Mouse (Mus musculus): ENCODE measurements around the gene Timm13.

The Timm13 gene

GRCm38 (mm10) chr10:80900318-80901247 lies at the start of gene Timm13:
TSS of gene Timm13 (minus strand) at chr10:80900969.
- in situ Hi-C loops (cut with MboI, MseI), result no loop called here

- in situ Hi-C loops (cut with MboI, MseI), result no loop called here
These were observed 49.5 kb upstream of the Timm13 start for GRCm38 (mm10) chr10:80950314-80950713.

DNA sequence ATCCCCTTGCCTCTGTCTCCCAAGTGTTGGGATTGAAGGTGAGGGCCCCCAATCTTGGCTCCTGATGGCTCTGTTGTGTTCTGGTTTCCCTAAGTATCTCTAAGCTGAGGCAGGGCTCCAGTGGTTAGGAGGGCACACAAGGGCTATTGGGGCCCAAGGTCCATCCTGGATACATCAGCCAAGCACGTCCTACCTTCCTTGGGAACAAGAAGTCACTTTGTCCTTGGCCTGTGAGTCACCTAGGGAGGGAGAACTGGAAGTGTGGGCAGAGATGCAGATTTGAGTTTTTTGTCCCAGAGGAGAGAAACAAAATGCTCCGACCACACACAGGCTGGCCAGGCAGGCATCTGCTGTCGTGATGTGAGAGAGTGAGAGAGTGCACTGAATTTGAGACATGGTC lies 48.3 kb upstream of the Timm13 start:
- in situ Hi-C loops (cut with MboI, MseI), result no loop called here

- in situ Hi-C loops (cut with MboI, MseI), result no loop called here
These were observed 47.8 kb upstream of the Timm13 start for GRCm38 (mm10) chr10:80948570-80948969.

GRCm38 (mm10) chr10:80947802-80948201 lies 47.0 kb upstream of the Timm13 start:
- in situ Hi-C loops (cut with MboI, MseI), result no loop called here

- in situ Hi-C loops (cut with MboI, MseI), result no loop called here
These were observed 46.1 kb upstream of the Timm13 start for GRCm38 (mm10) chr10:80946684-80947437.

DNA sequence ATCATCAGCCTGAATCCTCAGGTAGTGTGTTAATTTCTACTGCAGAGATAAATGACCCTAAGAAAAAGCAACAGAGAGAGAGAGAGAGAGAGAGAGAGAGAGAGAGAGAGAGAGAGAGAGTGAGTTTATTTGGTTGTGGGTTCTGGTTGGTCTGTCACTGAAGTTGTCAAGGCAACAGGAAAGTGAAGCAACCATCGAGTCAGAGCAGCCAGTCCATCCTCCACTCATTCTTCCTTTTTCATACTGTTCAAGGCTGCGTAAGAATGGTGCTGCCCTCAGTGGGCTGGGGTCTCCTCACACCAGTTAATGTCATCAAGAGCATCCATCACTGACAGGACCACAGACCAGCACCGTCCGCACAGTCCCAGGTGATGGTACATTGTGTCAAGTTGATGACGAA lies 43.5 kb upstream of the Timm13 start:
- in situ Hi-C loops (cut with MboI, MseI), result no loop called here

DNA sequence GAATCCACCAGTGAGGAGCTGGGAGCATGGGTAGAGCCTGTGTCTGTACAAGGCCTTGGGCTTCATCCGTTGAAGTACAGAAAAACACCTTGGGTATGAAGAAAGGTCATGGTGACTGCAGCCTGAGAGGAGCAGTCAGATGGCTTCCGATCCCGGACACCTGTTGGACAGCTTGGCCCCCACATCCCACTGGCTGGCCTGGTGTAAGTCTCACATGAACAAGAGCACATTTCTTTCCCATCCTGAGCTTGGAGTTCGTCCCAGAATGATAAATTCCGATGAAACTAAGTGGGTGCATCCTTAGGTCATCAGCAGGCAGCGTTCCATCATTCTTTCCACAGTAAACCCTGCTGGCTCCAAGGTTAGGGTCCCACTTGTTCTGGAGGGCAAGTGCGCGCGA lies 42.9 kb upstream of the Timm13 start:
- in situ Hi-C loops (cut with MboI, MseI), result no loop called here

GRCm38 (mm10) chr10:80942919-80943318 lies 42.1 kb upstream of the Timm13 start:
- in situ Hi-C loops (cut with MboI, MseI), result no loop called here

- in situ Hi-C loops (cut with MboI, MseI), result no loop called here
These were observed 40.2 kb upstream of the Timm13 start for GRCm38 (mm10) chr10:80940988-80941347.

DNA sequence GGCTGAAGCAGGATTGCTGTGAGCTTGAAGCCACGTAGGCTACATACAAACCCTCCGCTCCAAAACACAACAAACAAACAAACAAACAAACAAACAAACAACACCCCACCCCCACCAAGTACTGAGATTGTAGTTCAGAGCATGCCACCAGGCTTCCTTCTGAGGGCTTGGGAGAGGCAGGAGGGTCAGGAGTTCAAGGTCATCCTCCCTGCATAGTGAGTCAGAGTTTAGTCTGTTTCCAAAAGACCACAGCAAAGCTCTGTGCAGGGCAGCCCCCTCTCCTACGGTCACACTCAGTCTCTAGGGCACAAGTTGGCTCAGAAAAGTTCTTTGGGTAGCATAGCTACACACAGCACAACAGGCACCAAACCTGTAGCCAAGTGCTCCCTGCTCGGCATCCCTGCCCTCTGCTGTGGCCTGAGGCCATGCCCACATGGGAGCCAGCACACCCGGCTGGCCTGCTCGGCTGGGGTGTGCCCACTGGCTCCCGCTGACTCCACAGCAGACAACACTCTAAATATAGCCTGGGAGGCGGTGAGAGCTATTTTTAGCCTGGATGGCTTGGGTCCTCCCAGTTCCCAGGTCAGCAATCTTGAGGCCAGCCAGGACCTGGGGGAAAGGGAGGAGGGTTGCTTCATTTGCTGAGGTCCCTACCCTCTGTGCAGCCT lies 39.7 kb upstream of the Timm13 start:
- in situ Hi-C loops (cut with MboI, MseI), result no loop called here

DNA sequence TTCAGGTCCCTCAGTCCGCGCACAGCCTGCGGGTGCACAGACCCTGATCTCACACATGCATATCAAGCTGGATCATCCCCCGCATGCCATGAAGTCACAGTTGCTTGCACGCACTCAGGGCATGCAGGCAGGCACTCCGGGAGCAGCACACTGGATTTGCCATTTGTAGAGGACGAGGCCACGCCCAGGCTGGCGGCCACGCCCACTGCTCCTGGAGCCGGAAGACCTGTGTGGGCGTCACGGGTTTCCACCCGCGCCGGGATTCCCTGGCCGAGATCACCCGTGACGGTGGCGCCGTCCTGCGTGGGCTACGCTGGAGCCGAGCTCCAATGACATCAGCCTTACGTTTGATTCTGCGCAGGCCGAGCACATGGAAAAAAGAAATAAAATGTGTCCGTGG lies 38.9 kb upstream of the Timm13 start:
- in situ Hi-C loops (cut with MboI, MseI), result no loop called here

DNA sequence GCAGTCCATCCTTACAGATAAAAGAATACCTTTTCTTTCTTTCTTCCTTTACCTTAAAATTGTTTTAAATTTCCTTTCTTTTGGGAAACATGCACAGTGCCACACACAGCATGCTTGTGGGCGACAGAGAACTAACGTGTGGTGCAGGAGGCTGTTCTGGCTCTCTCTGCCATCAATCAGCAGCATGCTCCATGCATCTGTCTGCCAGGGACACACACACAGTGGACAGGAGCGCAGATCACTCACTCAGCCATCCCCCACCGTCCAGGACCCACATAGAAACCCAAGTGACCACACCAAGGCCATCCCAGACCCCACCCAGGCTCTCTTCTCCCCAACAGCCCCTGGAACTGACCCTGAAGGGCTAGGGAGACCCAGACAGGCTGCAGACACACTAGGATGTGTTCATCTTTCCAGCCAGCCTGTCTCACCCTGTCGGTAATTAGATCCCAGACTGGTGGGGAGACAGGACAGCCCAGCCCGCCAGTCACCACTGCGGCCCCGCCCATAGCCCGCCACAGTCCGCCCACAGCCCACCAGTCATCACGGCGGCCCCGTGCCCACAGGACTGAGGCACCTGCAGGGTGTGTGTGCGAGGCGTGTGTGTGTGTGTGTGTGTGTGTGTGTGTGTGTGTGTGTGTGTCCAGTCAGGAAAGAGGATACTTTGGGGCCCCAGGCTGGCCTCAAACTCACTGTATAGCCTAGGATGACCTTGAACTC lies 38.2 kb upstream of the Timm13 start:
- in situ Hi-C loops (cut with MboI, MseI), result no loop called here

- in situ Hi-C loops (cut with MboI, MseI), result no loop called here
These were observed 36.9 kb upstream of the Timm13 start for GRCm38 (mm10) chr10:80937646-80938045.

DNA sequence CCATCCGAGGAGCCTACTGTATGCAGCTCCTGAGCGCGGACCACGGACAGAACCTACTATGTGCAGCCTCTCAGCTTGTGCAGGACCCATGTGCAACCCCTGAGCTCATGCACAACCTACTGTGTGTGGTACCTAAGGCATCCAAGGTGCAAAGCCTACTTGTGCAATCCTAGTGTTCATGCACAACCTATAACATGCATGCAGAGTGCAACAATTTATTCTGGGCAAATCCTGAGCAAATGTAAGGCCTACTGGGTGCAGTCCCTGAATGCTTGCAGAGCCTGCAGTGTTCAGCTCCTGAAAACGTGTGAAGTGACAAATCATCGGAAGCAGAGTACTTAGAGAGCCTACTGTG lies 36.0 kb upstream of the Timm13 start:
- in situ Hi-C loops (cut with MboI, MseI), result no loop called here

DNA sequence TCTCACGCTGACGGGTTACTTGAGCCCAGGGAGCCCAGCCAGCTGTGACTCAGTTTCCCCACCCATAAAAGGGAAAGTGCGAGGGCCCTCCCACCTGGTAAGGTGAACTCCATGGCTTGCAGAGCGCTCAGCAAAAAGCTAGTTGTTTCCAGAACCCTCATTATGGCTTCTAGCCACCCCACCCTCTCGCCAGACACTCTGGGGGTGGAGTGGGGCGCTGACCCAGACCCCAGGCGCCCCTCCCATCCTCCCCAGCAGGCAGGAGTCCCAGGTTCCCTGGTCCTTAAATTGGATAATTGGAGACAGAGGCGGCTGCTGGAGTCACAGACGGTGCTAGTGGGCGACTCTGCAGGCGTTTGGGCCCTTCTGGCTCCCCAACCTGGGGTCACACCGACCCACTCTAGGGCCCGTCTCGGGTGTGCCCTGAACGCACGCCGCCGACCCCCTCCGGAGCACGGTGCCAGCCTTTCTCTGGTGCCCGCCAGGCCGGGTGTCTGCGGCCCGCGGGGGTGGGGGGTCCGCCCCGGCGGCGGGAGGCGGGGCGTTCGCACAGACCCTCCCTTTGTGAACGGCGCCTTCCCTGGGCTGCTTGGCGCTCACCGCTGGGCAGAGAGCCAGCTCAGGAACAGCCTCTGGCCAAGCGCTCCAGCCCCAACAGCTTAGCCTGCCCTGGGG lies 35.5 kb upstream of the Timm13 start:
- in situ Hi-C loops (cut with MboI, MseI), result no loop called here

DNA sequence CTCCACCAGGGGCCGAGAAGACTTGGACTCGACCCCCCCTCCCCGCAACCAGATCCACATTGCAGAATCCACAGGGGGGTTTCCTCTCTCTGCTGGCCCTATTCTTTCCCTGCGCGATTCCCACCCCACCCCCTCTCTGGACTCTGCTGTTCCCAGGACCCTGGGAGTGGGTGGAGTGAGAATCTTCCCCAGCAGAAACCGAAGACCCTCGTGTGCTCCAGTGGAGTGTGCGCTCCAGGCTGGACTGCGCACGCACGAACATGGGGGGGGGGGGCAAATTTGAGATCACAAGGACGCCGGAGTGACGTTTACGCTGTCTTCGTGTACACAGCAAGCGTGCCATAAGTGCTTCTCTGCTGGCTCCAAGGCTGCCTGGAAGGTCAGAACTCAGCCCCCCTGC lies 34.9 kb upstream of the Timm13 start:
- in situ Hi-C loops (cut with MboI, MseI), result no loop called here

DNA sequence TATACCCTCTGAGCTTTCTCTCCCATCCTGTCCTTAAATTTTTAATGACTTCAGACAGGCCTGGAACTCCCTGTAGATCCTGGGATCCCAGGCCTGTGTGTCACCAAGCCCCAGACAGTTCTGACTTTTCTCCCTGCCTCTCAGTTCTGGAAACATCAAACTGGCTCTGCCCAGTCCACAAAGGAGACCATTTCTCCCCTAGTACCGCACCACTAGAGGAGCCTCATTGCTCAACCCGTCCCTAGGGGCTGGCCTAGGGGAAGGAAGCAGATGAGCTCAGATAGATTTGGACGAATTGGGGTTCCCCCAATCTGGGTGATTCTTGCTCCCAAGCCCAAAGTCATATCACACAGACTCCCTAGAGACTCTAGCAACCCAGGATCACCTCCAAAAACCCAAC lies 34.5 kb upstream of the Timm13 start:
- in situ Hi-C loops (cut with MboI, MseI), result no loop called here

- in situ Hi-C loops (cut with MboI, MseI), result no loop called here
These were observed 33.6 kb upstream of the Timm13 start for GRCm38 (mm10) chr10:80934136-80934985.

GRCm38 (mm10) chr10:80933421-80933979 lies 32.7 kb upstream of the Timm13 start:
- in situ Hi-C loops (cut with MboI, MseI), result no loop called here

Data from regulatory T cell (primary cell).